Mouse (Mus musculus): Measurements from ENCODE around the gene Nfib. TPM values are rescaled to one million over a fixed set of nuclear protein-coding genes. Genes with fewer than 3 reads are reported as not detected.

The Nfib gene
- total and polyA plus RNA-seq, 3 experiments = not detected

GRCm38 (mm10) chr4:82593681-82594666 lies 111.6 kb downstream of the Nfib start:
- no peak for DNase-seq (ENCODE audit: low read depth, low spot score)
- Histone ChIP-seq H3K27ac (ENCODE audit: control insufficient read depth, low read depth, low read length) (no peak overlapping the region), H3K27me3 (ENCODE audit: control insufficient read depth in 1 of 2, insufficient read depth in 2 of 2, low read length in 2 of 2) (no peaks in the 10 kb centered on the region), H3K9ac (ENCODE audit: control insufficient read depth, low read depth, low read length, poor library complexity, severe bottlenecking) (no peak overlapping the region), H3K36me3 (ENCODE audit: control insufficient read depth in 1 of 2, insufficient read depth in 2 of 2, low read length in 2 of 2) (no peaks in the 10 kb centered on the region), H3K79me2 (ENCODE audit: control insufficient read depth, insufficient read depth, low read length, poor library complexity) (no peaks in the 10 kb centered on the region), H3K9me3 (replicated peaks; ENCODE audit: insufficient read depth, low read length) (no peaks in the 10 kb centered on the region), H3K4me1 (ENCODE audit: control insufficient read depth in 1 of 2, insufficient read depth in 2 of 2, low read length in 2 of 2) (no peaks in the 10 kb centered on the region), H3K4me3 (ENCODE audit: control insufficient read depth in 1 of 2, insufficient read depth in 1 of 2, low read depth in 2 of 2, low read length in 2 of 2) (no peak overlapping the region)
- TF ChIP-seq ZMIZ1 (IDR thresholded peaks at IDR 0.05; ENCODE audit: low read depth, low read length) (no peak), E2F4 (IDR thresholded peaks at IDR 0.05; ENCODE audit: borderline replicate concordance, low read depth, low read length) (no peak), RCOR1 (IDR thresholded peaks at IDR 0.05; ENCODE audit: low read depth, low read length) (no peak), SMC3 (IDR thresholded peaks at IDR 0.05; ENCODE audit: low read depth, low read length) (no peak), USF2 (IDR thresholded peaks at IDR 0.05; ENCODE audit: borderline replicate concordance in 1 of 2, insufficient read depth in 1 of 2, low read depth in 1 of 2, low read length in 2 of 2) (no peak), POLR2AphosphoS2 (IDR thresholded peaks at IDR 0.05; ENCODE audit: low read length) (no peak), CTCF (IDR thresholded peaks at IDR 0.05 in 2 of 3, conservative IDR thresholded peaks at IDR 0.05 in 1 of 3; ENCODE audit: control insufficient read depth in 1 of 3, insufficient read depth in 1 of 3, low read depth in 2 of 3, low read length in 3 of 3, poor library complexity in 1 of 3, severe bottlenecking in 1 of 3) (no peak), BHLHE40 (IDR thresholded peaks at IDR 0.05; ENCODE audit: borderline replicate concordance, low read depth, low read length) (no peak)

- TF ChIP-seq TBP (IDR thresholded peaks at IDR 0.05; ENCODE audit: low read depth, low read length) (no peak), POLR2A (IDR thresholded peaks at IDR 0.05; ENCODE audit: control insufficient read depth in 1 of 2, insufficient read depth in 1 of 2, low read depth in 1 of 2, low read length in 2 of 2, poor library complexity in 1 of 2) (no peak), SMC3 (IDR thresholded peaks at IDR 0.05; ENCODE audit: low read depth, low read length) (no peak), MAZ (IDR thresholded peaks at IDR 0.05; ENCODE audit: low read depth, low read length) (no peak), ZKSCAN1 (IDR thresholded peaks at IDR 0.05; ENCODE audit: low read depth, low read length) (no peak)
- Histone ChIP-seq H3K27me3 (ENCODE audit: control insufficient read depth in 1 of 2, insufficient read depth in 2 of 2, low read length in 2 of 2) (no peaks in the 10 kb centered on the region), H3K79me2 (ENCODE audit: control insufficient read depth, insufficient read depth, low read length, poor library complexity) (no peaks in the 10 kb centered on the region), H3K27ac (ENCODE audit: control insufficient read depth, low read depth, low read length) (no peak overlapping the region), H3K9ac (ENCODE audit: control insufficient read depth, low read depth, low read length, poor library complexity, severe bottlenecking) (no peak overlapping the region), H3K9me3 (replicated peaks; ENCODE audit: insufficient read depth, low read length) (no peaks in the 10 kb centered on the region), H3K4me1 (ENCODE audit: control insufficient read depth in 1 of 2, insufficient read depth in 2 of 2, low read length in 2 of 2) (no peaks in the 10 kb centered on the region), H3K36me3 (ENCODE audit: control insufficient read depth in 1 of 2, insufficient read depth in 2 of 2, low read length in 2 of 2) (no peaks in the 10 kb centered on the region), H3K4me3 (ENCODE audit: control insufficient read depth in 1 of 2, insufficient read depth in 1 of 2, low read depth in 2 of 2, low read length in 2 of 2) (no peak overlapping the region)
- no peak for DNase-seq (ENCODE audit: low read depth, low spot score)
These were observed 113.2 kb downstream of the Nfib start for GRCm38 (mm10) chr4:82592086-82593030.
